Mouse (Mus musculus) lung, embryonic 16.5 days (tissue): Measurements from ENCODE around the gene Slc43a1. TPM values are rescaled to one million over a fixed set of nuclear protein-coding genes. Genes with fewer than 3 reads are reported as not detected.

Source experiments
- ATAC-seq: fragments of 200-750 bp; cut with Nextera tagmentation; 2 replicates; pipeline ENCODE4 v1.8.0; 2017; ENCODE audit warnings: low read depth, mild to moderate bottlenecking, moderate library complexity
- H3K27ac ChIP-seq: fragments of 300-500 bp; sonication (generic); 2 replicates; pipeline ENCODE4 v1.5.1; 2014; ENCODE audit warnings: mild to moderate bottlenecking, control low read depth, low read length
- H3K27me3 ChIP-seq: fragments of 300-500 bp; sonication (generic); 2 replicates; pipeline ENCODE4 v1.6.1; 2014; ENCODE audit warnings: low read depth, low read length, mixed read lengths; ENCODE audit not compliant: control insufficient read depth, insufficient read depth
- H3K36me3 ChIP-seq: fragments of 300-500 bp; sonication (generic); 2 replicates; pipeline ENCODE4 v1.6.1; 2014; ENCODE audit warnings: low read length; ENCODE audit not compliant: control insufficient read depth, insufficient read depth
- H3K4me1 ChIP-seq: fragments of 300-500 bp; sonication (generic); replicated peaks from 2 replicates; pipeline ENCODE4 v1.6.1; 2014; ENCODE audit warnings: low read length, mixed read lengths; ENCODE audit not compliant: control insufficient read depth, insufficient read depth
- H3K4me2 ChIP-seq: fragments of 300-500 bp; sonication (generic); 2 replicates; pipeline ENCODE4 v1.6.1; 2014; ENCODE audit warnings: low read depth, low read length, control low read depth
- H3K4me3 ChIP-seq: fragments of 300-500 bp; sonication (generic); 2 replicates; pipeline ENCODE4 v1.5.1; 2014; ENCODE audit warnings: mild to moderate bottlenecking, low read length, control low read depth
- H3K9ac ChIP-seq: fragments of 300-500 bp; sonication (generic); 2 replicates; pipeline ENCODE4 v1.6.1; 2014; ENCODE audit warnings: low read length, control low read depth
- H3K9me3 ChIP-seq: fragments of 300-500 bp; sonication (generic); 2 replicates; pipeline ENCODE4 v1.6.1; 2016; ENCODE audit warnings: low read length; ENCODE audit not compliant: control insufficient read depth
- WGBS: fragments of 180-500 bp; shearing (Covaris S2); extraction: QIAGEN DNeasy Blood & Tissue Kit; methylation state at CpG from one replicate; pipeline ENCODE4 v1.1.7; 2014; 5-methylcytosine and 5-hydroxymethylcytosine counted together
- polyA plus RNA-seq: library from polyadenylated mRNA; unstranded; fragments of >200 nt; fragmentation: Nextera tagmentation; extraction: Ambion mirVana; gene quantifications from 2 replicates; pipeline ENCODE4 v1.2.1, GENCODE M21; 2015

Gene Slc43a1
- polyA plus RNA-seq, 1 experiment from 2014 or later = 16.5 TPM

GRCm38 (mm10) chr2:84858551-84858950 is 19.9 kb downstream of the Slc43a1 start:
- no peaks in the 10 kb centered on the region for H3K9me3 ChIP-seq
- WGBS = 85% methylated on average over 1 of the region's 1 CpGs
- no peak for ATAC-seq
- H3K27ac ChIP-seq = no peak overlapping the region
- H3K36me3 ChIP-seq = peaks cover 8% of the 10 kb centered on the region
- no peaks in the 10 kb centered on the region for H3K27me3 ChIP-seq
- no peaks in the 10 kb centered on the region for H3K4me1 ChIP-seq
- no peak overlapping the region for H3K4me2 ChIP-seq
- no peak overlapping the region for H3K4me3 ChIP-seq
- H3K9ac ChIP-seq = no peak overlapping the region

- Histone ChIP-seq H3K9me3 (no peaks in the 10 kb centered on the region), H3K9ac (no peak overlapping the region), H3K4me1 (no peaks in the 10 kb centered on the region), H3K36me3 (peaks cover 8% of the 10 kb centered on the region), H3K4me2 (no peak overlapping the region), H3K27me3 (no peaks in the 10 kb centered on the region), H3K27ac (no peak overlapping the region), H3K4me3 (no peak overlapping the region)
- WGBS = 85% methylated on average over 7 of the region's 7 CpGs
- ATAC-seq = no peak; the same call in 1 of the 2 replicates
Observed at GRCm38 (mm10) chr2:84859991-84860780, 21.5 kb downstream of the Slc43a1 start.

GRCm38 (mm10) chr2:84861430-84861829 is 22.8 kb downstream of the Slc43a1 start:
- Histone ChIP-seq H3K27ac (no peak overlapping the region), H3K9me3 (no peaks in the 10 kb centered on the region), H3K27me3 (peaks cover 7% of the 10 kb centered on the region), H3K9ac (no peak overlapping the region), H3K4me1 (peaks cover 4% of the 10 kb centered on the region), H3K4me2 (no peak overlapping the region), H3K4me3 (no peak overlapping the region), H3K36me3 (peaks cover 8% of the 10 kb centered on the region)
- ATAC-seq = no peak
- WGBS = 81% methylated on average over 3 of the region's 3 CpGs

GRCm38 (mm10) chr2:84862231-84862630 is 23.6 kb downstream of the Slc43a1 start:
- 68% methylated on average over 3 of the region's 3 CpGs for WGBS
- peaks cover 15% of the 10 kb centered on the region for H3K27me3 ChIP-seq
- H3K36me3 ChIP-seq = peaks cover 4% of the 10 kb centered on the region
- H3K4me3 ChIP-seq = no peak overlapping the region
- H3K4me1 ChIP-seq = peaks cover 4% of the 10 kb centered on the region
- ATAC-seq = no peak
- no peaks in the 10 kb centered on the region for H3K9me3 ChIP-seq
- no peak overlapping the region for H3K9ac ChIP-seq
- no peak overlapping the region for H3K4me2 ChIP-seq
- H3K27ac ChIP-seq = no peak overlapping the region

- H3K4me2 ChIP-seq = peak overlapping the region; percentile 65
- 1% methylated on average over 44 of the region's 47 CpGs for WGBS
- peak; percentile 47 for ATAC-seq
- peak overlapping the region; percentile 11; the same call in 1 of the 2 replicates for H3K9ac ChIP-seq
- H3K27me3 ChIP-seq = peaks cover 46% of the 10 kb centered on the region
- H3K4me3 ChIP-seq = peak overlapping the region; percentile 37
- no peaks in the 10 kb centered on the region for H3K9me3 ChIP-seq
- H3K27ac ChIP-seq = no peak overlapping the region
- H3K4me1 ChIP-seq = peaks cover 4% of the 10 kb centered on the region
- H3K36me3 ChIP-seq = peaks cover 3% of the 10 kb centered on the region
Observed at GRCm38 (mm10) chr2:84865616-84866571, 27.2 kb downstream of the Slc43a1 start.

- Histone ChIP-seq H3K9ac (no peak overlapping the region), H3K9me3 (no peaks in the 10 kb centered on the region), H3K4me3 (no peak overlapping the region), H3K27ac (no peak overlapping the region), H3K27me3 (peaks cover 72% of the 10 kb centered on the region), H3K36me3 (no peaks in the 10 kb centered on the region), H3K4me1 (peaks cover 14% of the 10 kb centered on the region), H3K4me2 (no peak overlapping the region)
- 7% methylated on average over 5 of the region's 5 CpGs for WGBS
- ATAC-seq = 0 out of 2 replicates have a peak, but pooled peaks have one; percentile 3
Observed at GRCm38 (mm10) chr2:84868521-84868943, 29.9 kb downstream of the Slc43a1 start.

- Histone ChIP-seq H3K9ac (no peak overlapping the region), H3K9me3 (no peaks in the 10 kb centered on the region), H3K4me3 (no peak overlapping the region), H3K27ac (no peak overlapping the region), H3K36me3 (no peaks in the 10 kb centered on the region), H3K4me2 (no peak overlapping the region), H3K4me1 (peaks cover 14% of the 10 kb centered on the region), H3K27me3 (peaks cover 77% of the 10 kb centered on the region)
- ATAC-seq = no peak
- 58% methylated on average over 2 of the region's 2 CpGs for WGBS
Observed at GRCm38 (mm10) chr2:84868977-84869376, 30.3 kb downstream of the Slc43a1 start.

GRCm38 (mm10) chr2:84870623-84871160 is 32.0 kb downstream of the Slc43a1 start:
- peaks cover 13% of the 10 kb centered on the region for H3K4me1 ChIP-seq
- H3K9ac ChIP-seq = no peak overlapping the region
- H3K4me2 ChIP-seq = no peak overlapping the region
- H3K9me3 ChIP-seq = no peaks in the 10 kb centered on the region
- no peaks in the 10 kb centered on the region for H3K36me3 ChIP-seq
- H3K27ac ChIP-seq = no peak overlapping the region
- WGBS = 58% methylated on average over 4 of the region's 4 CpGs
- no peak for ATAC-seq
- no peak overlapping the region for H3K4me3 ChIP-seq
- H3K27me3 ChIP-seq = peaks cover 89% of the 10 kb centered on the region
